Mouse (Mus musculus): ENCODE data around the gene Ptprm. TPM values are rescaled to one million over a fixed set of nuclear protein-coding genes. Genes with fewer than 3 reads are reported as not detected.

Gene Ptprm
- total RNA-seq, 2 experiments from 2014 or later, result 27.3 to 31.9 TPM

DNA sequence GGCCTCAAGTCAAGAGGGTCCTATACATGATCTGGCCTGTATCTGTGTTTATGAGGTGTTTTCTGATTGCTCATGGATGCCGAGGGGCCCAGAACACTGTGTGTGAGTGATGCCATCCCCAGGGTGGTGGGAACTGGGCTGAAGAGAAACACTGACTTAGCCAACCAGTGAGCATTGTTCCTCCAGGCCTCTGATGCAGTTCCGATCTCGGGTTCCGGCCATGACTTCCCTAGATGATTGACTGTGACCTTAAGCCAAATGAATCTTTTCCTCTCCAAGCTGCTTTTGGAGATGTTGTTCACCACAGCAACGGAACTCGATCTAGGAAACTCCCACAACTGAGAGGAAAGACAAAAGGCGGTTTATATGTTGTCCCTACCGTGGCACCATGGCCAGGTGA, 9.1 kb downstream of the Ptprm start:
- no peak for DNase-seq (ENCODE audit: low spot score in 2 of 2)

DNA sequence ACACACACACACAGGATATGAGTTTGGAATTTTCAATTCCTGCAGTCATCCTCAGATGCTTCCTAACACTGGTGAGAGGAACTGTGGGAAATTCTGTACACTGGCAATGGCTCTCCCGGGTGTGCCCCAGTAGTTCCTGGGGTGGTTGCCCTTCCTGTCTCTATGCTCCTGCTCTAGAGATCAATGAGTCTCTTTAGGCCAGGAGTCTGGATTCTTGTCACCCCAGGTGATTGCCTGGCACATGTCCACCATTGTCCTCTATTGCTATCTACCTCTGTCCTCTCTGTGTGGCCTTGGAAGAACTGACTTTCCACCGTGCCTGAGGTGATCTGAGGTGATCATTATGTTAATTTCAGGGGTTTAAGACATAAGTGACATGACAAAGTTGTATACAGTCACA, 10.8 kb downstream of the Ptprm start:
- DNase-seq (ENCODE audit: low spot score in 2 of 2), result no peak

DNA sequence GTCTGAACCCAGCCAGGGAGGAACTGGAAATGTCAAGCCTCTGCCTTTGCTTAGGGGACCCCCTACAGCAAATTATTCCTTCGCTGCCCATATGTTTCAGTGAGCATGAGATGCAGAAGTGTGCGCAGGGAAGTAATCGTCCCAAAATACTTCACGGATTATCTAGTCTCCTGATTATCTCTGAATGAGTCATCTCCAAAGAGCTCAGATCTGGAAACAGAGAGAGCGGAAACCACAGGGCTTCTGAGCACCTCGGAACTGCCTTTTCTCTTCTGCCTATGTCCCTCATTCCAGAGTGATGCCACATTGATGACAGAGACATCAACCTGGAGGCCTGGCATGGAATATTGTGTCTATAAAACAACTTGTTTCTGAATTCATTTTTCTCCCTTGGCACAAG, 11.3 kb downstream of the Ptprm start:
- DNase-seq (ENCODE audit: low spot score in 2 of 2), result no peak

DNA sequence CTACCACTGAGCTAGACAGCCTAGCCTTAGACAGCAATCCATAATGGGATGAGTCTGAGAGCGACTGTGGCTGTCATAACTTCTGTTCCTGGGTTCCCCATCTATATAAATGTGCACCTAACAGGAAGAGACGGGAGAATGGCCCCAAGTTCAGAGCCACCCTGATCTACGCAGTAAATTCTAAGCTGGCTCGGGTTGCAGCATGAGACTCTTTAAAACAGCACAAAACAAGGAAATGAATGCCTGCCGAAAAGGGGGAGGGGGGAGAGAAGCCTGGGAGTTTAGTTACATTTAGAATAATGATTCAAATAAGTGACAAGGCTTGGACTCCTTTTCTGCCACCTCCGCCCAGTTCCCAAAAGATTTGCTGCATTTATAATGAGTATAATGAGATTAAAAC, 13.9 kb downstream of the Ptprm start:
- DNase-seq (ENCODE audit: low spot score in 2 of 2), result no peak

DNA sequence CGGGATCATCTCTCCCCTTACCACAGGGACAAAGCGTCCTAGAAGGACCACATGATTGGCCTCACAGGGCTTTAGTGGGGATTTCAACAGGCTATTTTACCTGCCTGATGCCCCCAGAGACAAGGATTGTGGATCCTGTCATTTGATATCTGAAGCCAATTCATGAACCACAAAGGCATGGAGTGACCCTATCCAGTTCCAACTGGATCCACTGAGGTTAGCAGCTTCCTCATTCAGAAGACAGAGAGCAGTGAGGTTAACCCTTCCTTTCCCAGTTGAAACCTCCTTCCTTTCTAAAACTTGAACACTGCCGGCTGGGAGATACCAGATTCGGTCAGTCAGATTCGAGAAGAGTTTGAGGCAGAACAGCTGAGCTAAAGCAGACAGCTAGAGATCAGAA, 14.7 kb downstream of the Ptprm start:
- DNase-seq (ENCODE audit: low spot score in 2 of 2), result no peak

DNA sequence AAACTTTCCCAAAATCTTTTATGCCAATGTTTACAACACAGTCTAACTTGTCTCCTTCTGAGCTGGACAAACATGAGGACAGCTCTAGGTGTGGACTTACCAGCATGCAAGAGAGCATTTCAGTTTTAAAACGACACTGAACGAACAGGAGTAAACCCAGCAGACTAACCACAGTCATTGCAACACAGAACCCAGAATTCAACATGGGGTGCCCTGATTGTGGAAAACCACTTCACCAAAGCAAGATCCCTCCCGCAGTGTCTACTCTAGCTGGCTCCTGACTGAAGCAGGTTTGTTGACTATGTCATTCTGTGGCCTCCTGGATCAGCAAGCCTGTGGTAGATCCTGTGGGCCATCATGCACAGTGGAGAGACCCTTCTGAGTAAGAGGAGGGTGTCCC, 19.9 kb downstream of the Ptprm start:
- no peak for DNase-seq (ENCODE audit: low spot score in 2 of 2)

DNA sequence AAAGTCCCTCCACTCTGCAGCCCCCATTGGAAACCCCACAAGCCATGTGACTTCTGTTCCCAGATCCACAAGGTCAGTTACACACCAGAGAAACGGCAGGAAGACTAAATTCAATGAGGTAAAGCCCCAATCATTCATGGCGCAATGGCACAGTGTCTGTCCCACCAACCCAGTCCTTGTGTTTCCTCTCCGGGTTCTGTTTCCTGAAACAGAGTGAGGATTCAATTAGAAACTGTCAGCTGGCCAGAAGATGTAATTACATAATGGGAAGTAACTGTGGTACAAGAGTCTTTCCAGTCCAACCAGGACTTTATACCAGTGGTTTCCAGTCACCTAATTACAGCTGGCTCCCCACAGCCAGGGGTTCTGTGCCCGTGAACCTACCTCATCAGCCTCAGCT, 24.8 kb downstream of the Ptprm start:
- DNase-seq (ENCODE audit: low spot score in 2 of 2), result no peak

DNA sequence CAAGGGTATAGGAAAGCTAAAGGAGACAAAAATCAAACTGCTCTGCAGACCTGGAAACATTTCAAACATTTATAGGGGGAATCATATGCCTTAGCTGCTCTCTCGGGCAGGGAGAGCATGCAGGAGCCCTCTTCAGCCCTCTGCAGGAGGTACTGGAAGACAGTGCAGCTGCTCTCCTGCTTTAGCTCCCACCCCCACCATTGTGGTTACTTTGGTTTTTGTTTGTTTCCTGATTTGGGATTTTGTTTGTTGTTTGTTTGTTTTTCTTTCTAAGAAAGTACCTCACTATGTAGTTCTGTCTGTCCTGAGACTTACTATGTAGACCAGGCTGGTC, 29.8 kb downstream of the Ptprm start:
- no peak for DNase-seq (ENCODE audit: low spot score in 2 of 2)

DNA sequence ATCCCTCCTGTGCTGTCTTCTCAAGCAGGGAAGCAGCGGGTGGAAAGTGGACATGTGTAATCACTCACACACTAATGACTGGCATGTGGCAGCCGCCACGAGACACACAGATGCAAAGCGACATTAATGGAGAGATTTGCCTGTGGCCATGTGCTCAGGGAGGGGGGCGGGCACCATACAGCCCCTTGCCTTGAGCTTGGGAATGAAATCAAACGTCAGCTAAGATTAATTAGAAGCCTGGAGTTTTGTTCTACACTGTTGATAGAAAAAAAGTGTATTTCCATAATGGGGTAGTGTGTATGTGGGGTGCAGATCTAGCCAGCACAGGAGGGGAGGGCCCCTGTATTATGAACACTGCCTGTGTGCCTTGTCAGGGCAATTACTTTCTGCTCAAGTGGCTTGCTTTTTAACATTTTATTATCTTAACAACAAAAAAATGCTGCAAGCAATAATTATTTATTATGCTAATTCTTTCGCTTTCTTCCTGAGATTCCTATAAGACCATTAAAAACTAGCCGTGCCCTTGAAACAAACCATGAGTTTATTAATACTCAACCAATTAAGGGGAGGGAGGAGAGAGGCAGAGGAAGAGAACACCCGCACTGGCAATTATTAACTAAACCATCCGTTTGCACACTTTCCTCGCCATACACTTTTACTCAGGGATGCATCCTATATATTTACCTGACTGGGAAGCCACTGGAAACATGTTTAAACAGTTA, 30.3 kb downstream of the Ptprm start:
- no peak for DNase-seq (ENCODE audit: low spot score in 2 of 2)

DNA sequence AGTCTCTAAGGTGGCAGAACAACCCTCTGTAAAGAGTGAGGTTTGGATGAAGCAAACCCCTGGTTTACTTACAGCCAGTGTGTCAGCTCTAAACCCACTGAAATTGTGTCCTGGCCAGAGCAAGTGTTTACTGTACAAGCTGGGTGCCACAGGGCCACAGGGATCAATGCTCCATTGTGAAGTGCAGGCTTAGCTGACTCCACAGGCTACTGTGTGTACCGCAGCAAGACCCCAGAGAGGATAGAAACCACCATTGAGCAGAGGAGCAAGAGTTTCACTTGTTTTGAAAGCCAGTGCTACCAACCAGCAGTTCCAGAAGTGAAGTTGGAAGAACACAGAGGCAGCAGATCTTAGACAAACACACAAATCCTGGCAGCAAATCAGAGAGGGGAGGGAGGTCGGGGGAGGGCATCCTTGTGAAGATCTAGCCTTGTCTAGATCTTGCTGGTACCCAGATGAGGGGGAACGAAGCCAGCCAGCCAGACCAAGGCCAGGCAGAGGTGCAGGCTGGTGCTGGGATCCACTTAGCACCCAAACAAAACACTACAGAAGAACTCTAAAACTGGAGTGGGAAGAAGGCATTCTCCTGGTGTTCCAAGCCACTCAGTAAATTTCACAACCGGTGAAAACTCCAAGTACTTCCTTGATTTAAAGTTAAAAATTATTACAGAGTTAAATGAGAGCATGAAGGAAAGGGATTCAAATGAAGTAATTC, 39.6 kb downstream of the Ptprm start:
- DNase-seq (ENCODE audit: low spot score in 2 of 2), result peak in 1 of 2 experiments; percentile 8

DNA sequence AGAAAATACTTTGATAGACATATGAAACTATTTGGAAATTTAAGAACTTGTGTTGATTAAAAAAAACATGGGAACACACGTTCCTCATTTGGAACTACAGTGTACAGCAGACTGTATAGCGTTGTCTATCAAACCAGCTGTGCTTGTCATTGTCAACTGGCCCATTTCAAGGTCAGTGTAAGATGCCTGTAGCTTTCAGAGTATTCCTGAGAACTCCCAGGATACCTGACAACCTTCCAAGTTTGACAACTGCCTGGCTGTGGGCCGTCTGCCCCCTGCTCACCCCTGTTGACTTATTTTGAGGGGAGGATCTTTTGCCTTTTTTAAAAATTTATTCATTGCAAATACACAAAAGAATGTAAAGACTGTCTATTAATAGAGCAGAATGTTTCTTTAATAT, 45.8 kb downstream of the Ptprm start:
- no peak for DNase-seq (ENCODE audit: low spot score in 2 of 2)

DNA sequence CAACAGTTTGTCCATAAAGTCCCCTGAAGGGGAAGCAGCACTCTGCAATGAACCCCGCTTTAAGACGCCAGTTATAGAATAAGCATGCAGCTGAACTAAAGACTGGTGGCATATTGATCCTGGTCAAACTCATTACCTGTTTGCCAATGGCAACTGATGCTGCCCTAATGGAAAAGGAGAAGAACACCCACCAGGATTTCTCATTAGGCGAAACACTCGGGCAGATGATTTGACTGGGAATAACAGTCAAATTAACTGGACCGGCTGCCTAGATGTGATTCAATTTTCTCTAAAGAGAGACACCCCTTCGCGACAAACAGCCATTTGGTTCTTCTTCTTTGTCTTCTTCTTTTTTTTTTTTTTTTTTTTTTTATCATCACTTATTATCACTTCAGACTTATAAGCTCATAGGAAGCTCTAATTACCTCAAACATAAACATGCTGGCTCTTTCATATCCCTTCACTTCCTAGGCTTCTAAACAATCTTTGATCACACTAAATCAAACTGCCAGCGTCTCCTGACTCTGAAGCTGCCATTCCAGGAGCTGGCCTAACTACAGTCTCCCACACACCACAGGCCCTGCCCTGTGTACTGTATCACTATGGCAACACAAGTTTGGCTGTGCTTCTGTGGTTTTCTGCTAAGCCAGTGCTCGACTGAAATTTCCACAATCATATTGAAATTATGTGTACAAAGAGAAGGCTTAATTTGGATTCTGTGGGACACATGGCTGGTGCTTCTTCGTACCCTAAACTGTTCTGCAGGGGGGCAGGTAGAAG, 48.0 kb downstream of the Ptprm start:
- DNase-seq (ENCODE audit: low spot score in 2 of 2), result peak; percentile 14 to 25

DNA sequence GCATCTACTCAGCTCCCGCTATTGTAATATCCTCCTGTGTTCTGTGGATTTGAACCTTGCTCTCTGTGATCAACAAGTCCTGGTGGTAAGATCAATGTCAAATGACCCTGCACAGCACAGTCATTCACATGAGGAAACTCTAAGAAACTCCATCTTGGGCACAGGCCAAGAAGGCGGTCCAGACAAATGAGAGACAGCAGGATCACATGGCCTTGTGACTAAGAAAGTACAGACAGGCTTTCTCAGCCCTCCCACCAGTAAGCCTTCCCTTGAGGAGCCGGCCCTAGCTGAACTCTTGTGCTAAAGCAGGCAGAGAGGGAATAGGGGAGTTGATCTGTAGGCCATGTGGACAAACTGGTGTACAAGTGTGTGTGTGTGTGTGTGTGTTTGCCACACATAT, 49.4 kb downstream of the Ptprm start:
- no peak for DNase-seq (ENCODE audit: low spot score in 2 of 2)

DNA sequence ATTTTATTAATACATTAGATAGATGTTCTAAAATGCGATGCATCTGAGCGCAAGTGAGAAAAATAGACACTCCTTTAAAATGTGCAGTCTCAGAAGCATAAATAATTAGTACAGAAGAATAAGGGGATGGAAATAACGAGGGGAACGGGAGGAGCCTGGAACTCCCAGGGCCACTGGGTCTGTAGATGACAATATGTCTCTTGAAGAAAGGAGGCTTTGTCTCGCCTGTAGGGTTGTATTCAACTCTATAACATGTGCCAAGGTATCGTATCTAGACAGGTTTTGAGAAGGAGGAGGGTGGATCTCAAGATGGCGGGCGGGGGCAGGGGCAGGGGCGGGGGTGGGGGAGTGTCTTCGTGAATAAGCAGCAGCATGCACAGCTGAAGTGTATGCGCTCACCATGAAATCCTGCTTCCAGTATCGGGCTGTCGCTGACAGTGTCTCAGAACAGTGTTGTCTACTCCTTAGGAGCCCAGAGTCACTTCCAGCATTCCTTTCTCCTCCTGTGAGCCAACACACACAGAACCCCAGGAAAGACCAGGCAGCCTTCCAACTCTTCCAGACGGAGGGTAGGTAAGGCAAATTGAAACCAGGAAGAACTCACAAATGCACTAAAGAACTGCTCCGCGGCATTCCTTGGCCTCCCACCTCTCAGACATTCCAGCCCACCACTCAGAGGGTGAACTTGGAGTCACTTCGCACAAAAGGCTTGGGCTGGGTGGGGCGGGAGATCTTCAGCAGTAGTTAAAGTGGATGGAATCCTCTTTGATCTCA, 50.7 kb downstream of the Ptprm start:
- no peak for DNase-seq (ENCODE audit: low spot score in 2 of 2)

DNA sequence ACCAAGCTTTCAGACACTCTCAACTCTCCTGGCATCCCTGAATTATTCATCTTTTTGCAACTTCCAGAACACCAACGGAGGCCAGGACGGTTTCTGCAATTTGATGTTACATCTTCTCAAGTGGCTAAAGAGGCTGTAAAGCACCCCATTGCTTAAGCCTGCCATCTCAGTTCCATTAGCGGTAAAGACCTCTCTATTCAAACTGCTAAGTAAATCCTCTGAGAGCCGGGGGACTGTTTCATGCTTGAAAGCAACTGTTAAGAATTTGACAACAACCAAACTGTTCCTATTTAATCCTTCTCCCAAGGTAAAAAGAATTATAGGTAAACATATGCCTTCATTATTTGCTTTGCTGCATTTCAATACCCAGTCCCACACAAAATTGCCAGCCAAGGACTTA, 51.7 kb downstream of the Ptprm start:
- no peak for DNase-seq (ENCODE audit: low spot score in 2 of 2)

DNA sequence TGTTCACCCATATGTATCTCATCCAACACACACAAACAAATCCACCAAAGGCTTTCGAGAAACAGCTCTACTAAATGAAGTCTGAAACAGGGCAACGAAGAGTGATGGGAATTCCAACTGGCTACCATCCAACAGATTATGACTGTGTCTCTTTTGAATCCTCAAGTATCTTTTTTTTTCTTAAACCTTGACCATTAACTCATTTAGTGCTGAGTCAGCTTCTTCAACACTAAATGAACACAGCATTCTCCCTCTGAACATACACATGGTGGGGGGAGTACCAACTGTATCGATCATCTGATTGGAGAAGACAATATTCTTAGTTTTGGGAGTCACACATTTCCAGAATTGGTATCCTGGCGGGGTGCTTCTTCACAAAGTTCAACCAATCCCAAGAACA, 52.2 kb downstream of the Ptprm start:
- no peak for DNase-seq (ENCODE audit: low spot score in 2 of 2)

DNA sequence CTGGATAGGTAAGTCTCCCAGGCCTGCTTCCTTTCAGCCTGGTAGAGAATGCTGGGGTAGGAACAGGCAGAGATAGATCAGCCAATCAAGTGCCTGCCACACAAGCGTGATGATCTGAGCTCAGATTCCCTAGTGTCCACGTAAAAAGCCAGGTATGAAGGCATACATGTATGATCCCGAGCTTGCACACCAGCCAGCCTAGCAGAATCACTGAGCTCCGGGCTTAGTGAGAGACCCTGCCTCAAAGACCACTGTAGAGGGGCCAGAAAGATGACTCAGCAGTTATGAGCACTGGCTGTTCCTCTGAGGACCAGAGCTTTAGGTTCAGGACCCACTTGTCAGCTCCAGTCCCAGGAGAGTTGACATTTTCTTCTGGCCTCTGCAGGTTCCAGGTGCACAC, 52.9 kb downstream of the Ptprm start:
- no peak for DNase-seq (ENCODE audit: low spot score in 2 of 2)

DNA sequence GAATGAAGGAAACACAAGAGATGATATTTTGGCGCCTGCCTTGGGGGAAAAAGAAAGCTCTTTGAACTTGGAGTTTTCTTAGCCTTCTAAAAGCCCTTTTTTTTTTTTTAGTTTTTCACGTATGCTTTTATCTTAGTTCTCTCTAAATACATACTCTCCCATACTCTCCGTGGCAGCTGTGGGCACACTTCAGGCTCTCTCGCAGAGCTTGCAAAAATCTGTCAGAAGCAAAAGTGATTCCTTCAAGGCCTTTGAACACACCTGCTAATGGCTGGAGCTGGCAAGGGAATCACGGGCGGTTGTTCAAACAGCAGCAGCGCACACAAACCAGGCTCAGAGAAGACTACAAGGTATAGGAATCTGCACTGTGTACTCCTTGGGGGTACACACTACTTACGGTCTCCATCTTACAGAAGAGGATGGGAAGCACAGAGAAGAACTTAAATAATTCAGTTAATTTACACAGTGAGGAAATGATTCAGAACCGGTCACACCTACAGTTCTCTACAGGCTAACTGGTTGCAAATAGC, 55.9 kb downstream of the Ptprm start:
- DNase-seq (ENCODE audit: low spot score in 2 of 2), result no peak

DNA sequence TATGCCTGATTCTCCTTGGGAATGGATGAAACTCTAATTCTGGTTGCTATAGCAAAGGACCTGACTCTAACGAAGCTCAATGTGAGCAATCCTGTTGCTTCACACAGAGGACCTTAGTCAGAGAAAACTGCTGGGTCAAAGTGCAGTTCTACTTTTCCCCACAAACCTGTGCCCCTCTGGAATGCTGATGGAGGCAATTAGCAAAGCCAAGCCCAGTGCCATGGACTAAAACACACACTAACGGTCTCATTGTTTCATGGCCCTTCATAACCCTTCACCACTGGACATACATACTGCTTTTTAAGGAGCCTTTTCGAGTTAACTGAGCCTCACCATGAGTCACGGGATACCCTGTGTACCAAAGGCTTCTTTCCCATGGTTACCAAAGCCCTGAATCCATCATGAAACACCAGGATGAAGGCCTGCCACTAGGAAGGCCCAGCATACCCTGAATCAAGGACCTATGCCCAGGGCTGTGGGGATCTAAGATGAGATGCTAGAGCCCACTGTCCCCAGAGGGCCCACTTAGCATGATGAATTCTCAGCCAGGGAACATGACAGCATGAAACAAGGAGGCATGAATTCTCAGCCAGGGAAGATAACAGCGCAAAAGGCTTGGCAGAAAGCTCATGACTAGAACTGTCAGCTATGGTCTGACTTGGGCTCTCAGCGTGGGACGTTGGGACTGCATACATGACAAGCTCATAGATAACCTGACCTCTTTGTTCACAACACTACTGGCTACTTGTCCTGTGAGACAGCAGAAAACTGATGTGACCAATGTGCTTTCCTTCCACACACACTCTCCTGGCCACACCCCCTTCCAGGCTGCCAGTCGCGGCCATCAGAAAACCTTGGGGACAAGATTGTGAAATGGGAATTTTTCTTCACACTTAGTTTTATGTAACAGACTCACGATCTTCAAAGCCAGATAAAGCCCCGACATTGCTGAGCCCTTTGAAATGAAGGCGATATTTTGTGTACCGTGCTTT, 57.4 kb downstream of the Ptprm start:
- no peak for DNase-seq (ENCODE audit: low spot score in 2 of 2)

DNA sequence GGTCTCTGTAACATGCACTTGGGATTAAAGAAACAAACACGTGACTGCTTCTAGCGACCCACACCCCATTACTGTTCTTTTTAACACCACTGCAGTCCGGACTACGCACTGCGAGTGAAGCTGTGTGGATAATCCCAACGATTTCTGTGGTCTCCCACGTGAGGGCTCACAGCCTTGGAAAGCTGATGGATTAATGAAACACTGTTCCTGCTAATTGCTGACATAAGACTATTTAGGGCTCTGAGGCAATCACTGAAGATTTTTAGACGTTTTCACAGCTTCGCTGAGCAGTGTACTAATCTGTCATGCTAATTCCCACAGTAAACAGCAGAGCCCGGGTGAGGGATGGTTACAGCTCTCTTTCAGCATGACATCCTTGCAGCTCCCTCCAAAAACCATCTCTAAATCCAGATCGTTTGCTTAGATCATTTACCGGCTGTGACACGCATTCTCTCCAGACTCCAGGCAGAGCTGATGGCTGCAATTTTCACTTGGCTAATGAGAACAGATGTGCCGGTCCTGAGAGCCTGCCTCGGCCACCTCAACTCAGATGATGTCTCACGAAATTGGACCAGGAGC, 63.5 kb downstream of the Ptprm start:
- DNase-seq (ENCODE audit: low spot score in 2 of 2), result peak in 1 of 2 experiments; percentile 20
